Mouse (Mus musculus) intestine, postnatal 0 days (tissue): ENCODE measurements around the gene Rora. TPM values are rescaled to one million over a fixed set of nuclear protein-coding genes. Genes with fewer than 3 reads are reported as not detected.

Experiments
- ATAC-seq: fragments of 200-750 bp; cut with Nextera tagmentation; 2 replicates; pipeline ENCODE4 v1.8.0; 2017; ENCODE audit warnings: mild to moderate bottlenecking, moderate TSS enrichment, moderate library complexity
- H3K27ac ChIP-seq: fragments of 300-500 bp; sonication (generic); 2 replicates; pipeline ENCODE4 v1.5.1; 2014; ENCODE audit warnings: mild to moderate bottlenecking, low read depth, low read length, moderate library complexity
- H3K27me3 ChIP-seq: fragments of 300-500 bp; sonication (generic); replicated peaks from 2 replicates; pipeline ENCODE4 v1.6.1; 2014; ENCODE audit warnings: low read length, mixed read lengths; ENCODE audit not compliant: control insufficient read depth, insufficient read depth
- H3K36me3 ChIP-seq: fragments of 300-500 bp; sonication (generic); 2 replicates; pipeline ENCODE4 v1.6.1; 2014; ENCODE audit warnings: mild to moderate bottlenecking, moderate library complexity; ENCODE audit not compliant: control insufficient read depth, insufficient read depth
- H3K4me1 ChIP-seq: fragments of 300-500 bp; sonication (generic); replicated peaks from 2 replicates; pipeline ENCODE4 v1.6.1; 2014; ENCODE audit warnings: antibody characterized with exemption, low read length, mixed read lengths; ENCODE audit not compliant: control insufficient read depth, insufficient read depth
- H3K4me2 ChIP-seq: fragments of 300-500 bp; sonication (generic); replicated peaks from 2 replicates; pipeline ENCODE4 v1.6.1; 2014; ENCODE audit warnings: low read depth, mild to moderate bottlenecking, moderate library complexity
- H3K4me3 ChIP-seq: fragments of 300-500 bp; sonication (generic); 2 replicates; pipeline ENCODE4 v1.5.1; 2014; ENCODE audit warnings: low read depth, low read length
- H3K9ac ChIP-seq: fragments of 300-500 bp; sonication (generic); 2 replicates; pipeline ENCODE4 v1.6.1; 2014; ENCODE audit warnings: mild to moderate bottlenecking, low read depth, low read length
- H3K9me3 ChIP-seq: fragments of 300-500 bp; sonication (generic); 2 replicates; pipeline ENCODE4 v1.6.1; 2016; ENCODE audit warnings: mixed run types; ENCODE audit not compliant: control insufficient read depth
- CTCF ChIP-seq: sonication (generic); IDR thresholded peaks from 2 replicates; pipeline ENCODE4 v1.5.1; 2016; ENCODE audit warnings: low read depth, mild to moderate bottlenecking, control low read depth, antibody characterized with exemption, moderate library complexity
- WGBS: fragments of 180-500 bp; shearing (Covaris S2); extraction: QIAGEN DNeasy Blood & Tissue Kit; methylation state at CpG from one replicate; pipeline ENCODE4 v1.1.7; 2014; 5-methylcytosine and 5-hydroxymethylcytosine counted together
- polyA plus RNA-seq: library from polyadenylated mRNA; unstranded; fragments of >200 nt; fragmentation: Nextera tagmentation; extraction: Ambion mirVana; gene quantifications from 2 replicates; pipeline ENCODE4 v1.2.1, GENCODE M21; 2015

Gene Rora
- polyA plus RNA-seq, 1 experiment from 2014 or later = 4.7 TPM

GRCm38 (mm10) chr9:68988162-68988911 lies 334.8 kb downstream of the Rora start:
- no peak overlapping the region for H3K4me3 ChIP-seq
- WGBS = 77% methylated on average over 13 of the region's 13 CpGs

GRCm38 (mm10) chr9:68989885-68990449 lies 336.4 kb downstream of the Rora start:
- no peak overlapping the region for H3K4me2 ChIP-seq
- no peak for TF ChIP-seq CTCF
- ATAC-seq = no peak
- H3K9ac ChIP-seq = no peak overlapping the region
- WGBS = 78% methylated on average over 7 of the region's 7 CpGs
- no peak overlapping the region for H3K4me3 ChIP-seq
- no peaks in the 10 kb centered on the region for H3K9me3 ChIP-seq
- H3K27ac ChIP-seq = no peak overlapping the region
- H3K4me1 ChIP-seq = no peaks in the 10 kb centered on the region
- H3K36me3 ChIP-seq = no peaks in the 10 kb centered on the region
- no peaks in the 10 kb centered on the region for H3K27me3 ChIP-seq

More at GRCm38 (mm10) chr9:68988162-68988911, 334.8 kb downstream of the Rora start:
- Histone ChIP-seq H3K4me2 (no peak overlapping the region), H3K4me1 (no peaks in the 10 kb centered on the region), H3K9ac (no peak overlapping the region), H3K9me3 (no peaks in the 10 kb centered on the region), H3K27me3 (no peaks in the 10 kb centered on the region), H3K36me3 (no peaks in the 10 kb centered on the region), H3K27ac (no peak overlapping the region)
- no peak for ATAC-seq
- TF ChIP-seq CTCF = no peak

- no peak for ATAC-seq
- 71% methylated on average over 2 of the region's 2 CpGs for WGBS
- Histone ChIP-seq H3K4me2 (no peak overlapping the region), H3K9ac (no peak overlapping the region), H3K4me1 (no peaks in the 10 kb centered on the region), H3K27ac (no peak overlapping the region), H3K9me3 (peaks cover 5% of the 10 kb centered on the region), H3K4me3 (no peak overlapping the region), H3K27me3 (no peaks in the 10 kb centered on the region), H3K36me3 (no peaks in the 10 kb centered on the region)
- TF ChIP-seq CTCF = no peak
These were observed 340.3 kb downstream of the Rora start for GRCm38 (mm10) chr9:68993881-68994280.

GRCm38 (mm10) chr9:68998961-68999360 lies 345.4 kb downstream of the Rora start:
- H3K4me2 ChIP-seq = no peak overlapping the region
- H3K27me3 ChIP-seq = no peaks in the 10 kb centered on the region
- H3K9ac ChIP-seq = no peak overlapping the region
- no peak overlapping the region for H3K4me3 ChIP-seq
- no peaks in the 10 kb centered on the region for H3K4me1 ChIP-seq
- no peak for TF ChIP-seq CTCF
- ATAC-seq = no peak
- WGBS = 90% methylated on average over 9 of the region's 9 CpGs
- H3K9me3 ChIP-seq = peaks cover 5% of the 10 kb centered on the region
- H3K36me3 ChIP-seq = no peaks in the 10 kb centered on the region
- no peak overlapping the region for H3K27ac ChIP-seq

- H3K9me3 ChIP-seq = no peaks in the 10 kb centered on the region
- no peaks in the 10 kb centered on the region for H3K4me1 ChIP-seq
- no peak for ATAC-seq
- H3K9ac ChIP-seq = no peak overlapping the region
- no peaks in the 10 kb centered on the region for H3K36me3 ChIP-seq
- no peak overlapping the region for H3K4me3 ChIP-seq
- H3K4me2 ChIP-seq = no peak overlapping the region
- no peak for TF ChIP-seq CTCF
- H3K27me3 ChIP-seq = no peaks in the 10 kb centered on the region
- 75% methylated on average over 9 of the region's 9 CpGs for WGBS
- H3K27ac ChIP-seq = no peak overlapping the region
These were observed 350.9 kb downstream of the Rora start for GRCm38 (mm10) chr9:69004514-69004913.

- no peaks in the 10 kb centered on the region for H3K4me1 ChIP-seq
- WGBS = 55% methylated on average over 3 of the region's 3 CpGs
- no peak for TF ChIP-seq CTCF
- H3K9ac ChIP-seq = no peak overlapping the region
- H3K4me2 ChIP-seq = no peak overlapping the region
- H3K36me3 ChIP-seq = no peaks in the 10 kb centered on the region
- ATAC-seq = no peak
- H3K9me3 ChIP-seq = no peaks in the 10 kb centered on the region
- H3K27ac ChIP-seq = no peak overlapping the region
- H3K27me3 ChIP-seq = no peaks in the 10 kb centered on the region
- no peak overlapping the region for H3K4me3 ChIP-seq
These were observed 353.1 kb downstream of the Rora start for GRCm38 (mm10) chr9:69006666-69007065.
